ENCODE assay signal across 9 mouse cellular contexts in the genomic region with DNA sequence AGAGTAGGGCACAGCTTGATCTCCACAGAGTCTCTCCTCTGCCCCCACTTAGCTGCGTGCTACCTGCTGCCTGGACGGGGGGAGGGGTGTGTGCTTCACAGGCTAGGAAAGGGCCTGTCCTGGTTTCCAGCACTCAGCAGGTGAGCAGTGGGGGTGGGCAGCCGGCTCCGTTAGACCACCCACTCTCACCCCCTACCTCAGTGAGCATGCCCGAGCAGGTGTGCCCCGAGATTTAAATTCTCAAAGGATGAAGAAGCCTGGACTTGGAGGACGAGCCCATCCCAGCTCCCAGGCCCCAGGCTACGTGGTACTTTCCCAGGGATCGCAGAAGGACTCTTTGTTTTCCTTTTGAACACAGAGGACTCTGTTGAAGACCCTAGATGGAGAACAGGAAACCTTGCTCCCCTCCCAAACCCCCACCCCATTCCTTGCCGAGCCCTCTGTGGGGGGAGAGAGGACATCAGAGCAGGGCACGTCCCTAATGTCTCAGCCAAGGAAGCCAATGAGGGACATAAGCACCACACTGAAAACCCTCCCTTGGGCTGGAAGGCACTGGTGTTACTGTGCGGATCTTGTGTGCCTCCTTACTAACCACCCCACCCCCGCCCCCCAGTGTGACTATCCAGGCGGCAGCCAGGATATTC.
A peak's percentile ranks its signal among the peaks of the same experiment; 100 is the strongest.
DNase-seq lines count a peak whose midpoint lies in the region; ATAC-seq lines count a peak whose summit lies in the region.
"Had no signal": no experiment of that assay in that cellular context is flagged by ENCODE, and none has a peak within 500 bp of the region (broad histone marks: within the 10 kb centered on the region; RNA-seq: fewer than 3 reads in every experiment).

No protein-coding gene starts in this region.

- no peaks in the 10 kb centered on the region for H3K27me3 ChIP-seq in kidney, embryonic 16.5 days (ENCODE audit: insufficient read depth, low read length)
- H3K27me3 ChIP-seq in embryonic facial prominence, embryonic 12.5 days, result no peaks in the 10 kb centered on the region
- H3K27me3 ChIP-seq in hindbrain, embryonic 15.5 days, result no peaks in the 10 kb centered on the region
- no peaks in the 10 kb centered on the region for H3K27me3 ChIP-seq in neural tube, embryonic 13.5 days
- H3K27me3 ChIP-seq: lung, embryonic 15.5 days had no signal

- no peak for ATAC-seq in kidney, embryonic 16.5 days (ENCODE audit: low FRiP score, low TSS enrichment)
- peak; percentile 64 for ATAC-seq in embryonic facial prominence, embryonic 12.5 days (ENCODE audit: insufficient number of reproducible peaks, insufficient read depth, low FRiP score, low TSS enrichment)
- peak; percentile 34; the same call in 1 of the 2 replicates for ATAC-seq in hindbrain, embryonic 15.5 days (ENCODE audit: low FRiP score, low read depth)
- ATAC-seq in neural tube, embryonic 13.5 days (ENCODE audit: low read depth), result 0 out of 2 replicates have a peak, but pooled peaks have one; percentile 6

- peaks cover 7% of the 10 kb centered on the region; the same call in 1 of the 2 replicates for H3K9me3 ChIP-seq in kidney, embryonic 16.5 days (ENCODE audit: low read length)
- no peaks in the 10 kb centered on the region; the same call in 1 of the 2 replicates for H3K9me3 ChIP-seq in embryonic facial prominence, embryonic 12.5 days
- H3K9me3 ChIP-seq in hindbrain, embryonic 15.5 days, result no peaks in the 10 kb centered on the region
- H3K9me3 ChIP-seq in neural tube, embryonic 13.5 days, result no peaks in the 10 kb centered on the region
- H3K9me3 ChIP-seq: lung, embryonic 15.5 days had no signal

- DNase-seq in kidney, adult 8-10 months, result no peak
- no peak for DNase-seq in right cerebral cortex, postnatal 36 days (ENCODE audit: low spot score in 2 of 2)
- no peak for DNase-seq in cerebellum, postnatal 10 days
- DNase-seq: cerebellum, postnatal 25 days had no signal

- H3K4me2 ChIP-seq in kidney, embryonic 16.5 days (replicated peaks; ENCODE audit: low read depth, low read length), result no peak overlapping the region
- no peak overlapping the region for H3K4me2 ChIP-seq in embryonic facial prominence, embryonic 12.5 days (replicated peaks)
- no peak overlapping the region for H3K4me2 ChIP-seq in hindbrain, embryonic 15.5 days
- H3K4me2 ChIP-seq in neural tube, embryonic 13.5 days, result no peak overlapping the region
- H3K4me2 ChIP-seq: lung, embryonic 15.5 days had no signal

- no peak overlapping the region for H3K4me3 ChIP-seq in kidney, embryonic 16.5 days (ENCODE audit: low read length)
- no peak overlapping the region for H3K4me3 ChIP-seq in embryonic facial prominence, embryonic 12.5 days
- H3K4me3 ChIP-seq in hindbrain, embryonic 15.5 days, result no peak overlapping the region
- no peak overlapping the region for H3K4me3 ChIP-seq in neural tube, embryonic 13.5 days
- H3K4me3 ChIP-seq: lung, embryonic 15.5 days had no signal

- H3K4me1 ChIP-seq in kidney, embryonic 16.5 days (ENCODE audit: insufficient read depth, low read length), result peaks cover 26% of the 10 kb centered on the region
- H3K4me1 ChIP-seq in embryonic facial prominence, embryonic 12.5 days, result peaks cover 40% of the 10 kb centered on the region
- H3K4me1 ChIP-seq in hindbrain, embryonic 15.5 days (replicated peaks), result peaks cover 27% of the 10 kb centered on the region
- peaks cover 38% of the 10 kb centered on the region for H3K4me1 ChIP-seq in neural tube, embryonic 13.5 days (replicated peaks)

- peak overlapping the region; percentile 23; the same call in 1 of the 2 replicates for H3K9ac ChIP-seq in kidney, embryonic 16.5 days (replicated peaks; ENCODE audit: low read length)
- H3K9ac ChIP-seq in embryonic facial prominence, embryonic 12.5 days, result no peak overlapping the region
- no peak overlapping the region for H3K9ac ChIP-seq in hindbrain, embryonic 15.5 days
- no peak overlapping the region for H3K9ac ChIP-seq in neural tube, embryonic 13.5 days
- H3K9ac ChIP-seq: lung, embryonic 15.5 days had no signal

- no peak overlapping the region for H3K27ac ChIP-seq in kidney, embryonic 16.5 days (ENCODE audit: low read length)
- peak overlapping the region; percentile 69 for H3K27ac ChIP-seq in embryonic facial prominence, embryonic 12.5 days
- H3K27ac ChIP-seq in hindbrain, embryonic 15.5 days (replicated peaks), result no peak overlapping the region
- H3K27ac ChIP-seq in neural tube, embryonic 13.5 days (replicated peaks), result 0 out of 2 replicates have a peak overlapping the region, but pooled peaks have one; percentile 29
- H3K27ac ChIP-seq: lung, embryonic 15.5 days had no signal

- no peaks in the 10 kb centered on the region for H3K36me3 ChIP-seq in kidney, embryonic 16.5 days (ENCODE audit: insufficient read depth, low read length)
- no peaks in the 10 kb centered on the region for H3K36me3 ChIP-seq in embryonic facial prominence, embryonic 12.5 days
- H3K36me3 ChIP-seq in hindbrain, embryonic 15.5 days, result no peaks in the 10 kb centered on the region
- H3K36me3 ChIP-seq in neural tube, embryonic 13.5 days, result no peaks in the 10 kb centered on the region
- H3K36me3 ChIP-seq: lung, embryonic 15.5 days had no signal

- WGBS in kidney, embryonic 16.5 days, result 47% methylated on average over 14 of the region's 14 CpGs
- WGBS in embryonic facial prominence, embryonic 12.5 days, result 10% methylated on average over 14 of the region's 14 CpGs
- 29% methylated on average over 14 of the region's 14 CpGs for WGBS in hindbrain, embryonic 15.5 days
- WGBS in neural tube, embryonic 13.5 days, result 31% methylated on average over 14 of the region's 14 CpGs

Comparison
In these comparisons a context has a peak if more than half of its experiments do, and no peak if none do; other contexts are left out.
1. H3K27ac ChIP-seq: peak in embryonic facial prominence, embryonic 12.5 days (single experiment) and neural tube, embryonic 13.5 days (single experiment); none in kidney, embryonic 16.5 days (single experiment) and hindbrain, embryonic 15.5 days (single experiment).